Mouse (Mus musculus) forebrain, embryonic 13.5 days (tissue): ENCODE results near the gene Angptl7. TPM values are rescaled to one million over a fixed set of nuclear protein-coding genes. Genes with fewer than 3 reads are reported as not detected.

Source experiments
- ATAC-seq: fragments of 200-750 bp; cut with Nextera tagmentation; 2 replicates; pipeline ENCODE4 v1.8.0; 2017
- H3K27ac ChIP-seq: fragments of 300-500 bp; sonication (generic); 2 replicates; pipeline ENCODE4 v1.5.1; 2015; ENCODE audit warnings: inconsistent platforms, mild to moderate bottlenecking, moderate library complexity
- H3K27me3 ChIP-seq: fragments of 300-500 bp; sonication (generic); 2 replicates; pipeline ENCODE4 v1.6.1; 2015; ENCODE audit warnings: mild to moderate bottlenecking, inconsistent platforms
- H3K36me3 ChIP-seq: fragments of 300-500 bp; sonication (generic); 2 replicates; pipeline ENCODE4 v1.6.1; 2015; ENCODE audit warnings: mild to moderate bottlenecking, inconsistent platforms; ENCODE audit not compliant: poor library complexity, severe bottlenecking
- H3K4me1 ChIP-seq: fragments of 300-500 bp; sonication (generic); 2 replicates; pipeline ENCODE4 v1.6.1; 2015; ENCODE audit warnings: inconsistent platforms
- H3K4me2 ChIP-seq: fragments of 300-500 bp; sonication (generic); 2 replicates; pipeline ENCODE4 v1.6.1; 2015; ENCODE audit warnings: inconsistent platforms, mild to moderate bottlenecking, moderate library complexity
- H3K4me3 ChIP-seq: fragments of 300-500 bp; sonication (generic); 2 replicates; pipeline ENCODE4 v1.5.1; 2015; ENCODE audit warnings: mild to moderate bottlenecking, inconsistent platforms
- H3K9ac ChIP-seq: fragments of 300-500 bp; sonication (generic); 2 replicates; pipeline ENCODE4 v1.6.1; 2015; ENCODE audit warnings: mild to moderate bottlenecking, inconsistent platforms
- H3K9me3 ChIP-seq: fragments of 300-500 bp; sonication (generic); replicated peaks from 2 replicates; pipeline ENCODE4 v1.6.1; 2016; ENCODE audit warnings: inconsistent platforms
- WGBS: fragments of 180-500 bp; shearing (Covaris S2); methylation state at CpG from one replicate; pipeline ENCODE4 v1.1.7; 2015; 5-methylcytosine and 5-hydroxymethylcytosine counted together
- polyA plus RNA-seq: library from polyadenylated mRNA; unstranded; fragments of >200 nt; fragmentation: Nextera tagmentation; extraction: Ambion mirVana; gene quantifications from 2 replicates; pipeline ENCODE4 v1.2.1, GENCODE M21; 2015

The Angptl7 gene
- 0.37 and 0.41 TPM in 2 replicates for polyA plus RNA-seq

- Histone ChIP-seq H3K4me2 (no peak within 1 kb of the TSS), H3K9ac (no peak within 1 kb of the TSS), H3K9me3 (no peaks in the 10 kb centered on the region), H3K36me3 (peaks cover 85% of the 10 kb centered on the region), H3K4me1 (peaks cover 16% of the 10 kb centered on the region), H3K4me3 (no peak within 1 kb of the TSS), H3K27ac (no peak within 1 kb of the TSS), H3K27me3 (no peaks in the 10 kb centered on the region)
- 71% methylated on average over 4 of the region's 4 CpGs for WGBS
- ATAC-seq: no peak
Observed at GRCm38 (mm10) chr4:148500410-148500867, at the start of gene Angptl7. Angptl7 (minus strand) TSS chr4:148500460.

- no peak overlapping the region for H3K27ac ChIP-seq
- 90% methylated on average over 4 of the region's 4 CpGs for WGBS
Observed at GRCm38 (mm10) chr4:148549106-148549505, 48.8 kb upstream of the Angptl7 start.

GRCm38 (mm10) chr4:148535876-148536275 lies 35.6 kb upstream of the Angptl7 start:
- H3K4me1 ChIP-seq: peaks cover 5% of the 10 kb centered on the region; the same call in 1 of the 2 replicates
- H3K9ac ChIP-seq: no peak overlapping the region
- 92% methylated on average over 3 of the region's 3 CpGs for WGBS
- H3K4me2 ChIP-seq: no peak overlapping the region
- H3K27me3 ChIP-seq: no peaks in the 10 kb centered on the region
- no peak overlapping the region for H3K27ac ChIP-seq
- no peaks in the 10 kb centered on the region for H3K9me3 ChIP-seq
- H3K4me3 ChIP-seq: no peak overlapping the region
- peaks cover 99% of the 10 kb centered on the region for H3K36me3 ChIP-seq
- no peak for ATAC-seq

More at GRCm38 (mm10) chr4:148549106-148549505, 48.8 kb upstream of the Angptl7 start:
- no peak for ATAC-seq
- H3K27me3 ChIP-seq: no peaks in the 10 kb centered on the region
- no peak overlapping the region for H3K4me3 ChIP-seq
- H3K36me3 ChIP-seq: peaks cover 96% of the 10 kb centered on the region
- H3K4me2 ChIP-seq: no peak overlapping the region
- no peaks in the 10 kb centered on the region for H3K9me3 ChIP-seq
- H3K9ac ChIP-seq: no peak overlapping the region
- H3K4me1 ChIP-seq: no peaks in the 10 kb centered on the region

- ATAC-seq: peak; percentile 66
Observed at GRCm38 (mm10) chr4:148533613-148534328, 33.5 kb upstream of the Angptl7 start.

GRCm38 (mm10) chr4:148532516-148532915 lies 32.3 kb upstream of the Angptl7 start:
- Histone ChIP-seq H3K4me2 (no peak overlapping the region), H3K4me3 (no peak overlapping the region), H3K4me1 (peaks cover 5% of the 10 kb centered on the region; the same call in 1 of the 2 replicates), H3K36me3 (peaks cover 95% of the 10 kb centered on the region), H3K27ac (no peak overlapping the region), H3K9ac (no peak overlapping the region), H3K27me3 (no peaks in the 10 kb centered on the region), H3K9me3 (no peaks in the 10 kb centered on the region)
- 91% methylated on average over 3 of the region's 3 CpGs for WGBS
- ATAC-seq: no peak

More at GRCm38 (mm10) chr4:148533613-148534328, 33.5 kb upstream of the Angptl7 start:
- Histone ChIP-seq H3K4me2 (no peak overlapping the region), H3K9ac (no peak overlapping the region), H3K4me3 (no peak overlapping the region), H3K36me3 (peaks cover 96% of the 10 kb centered on the region), H3K27ac (no peak overlapping the region), H3K4me1 (peaks cover 5% of the 10 kb centered on the region; the same call in 1 of the 2 replicates), H3K9me3 (no peaks in the 10 kb centered on the region), H3K27me3 (no peaks in the 10 kb centered on the region)
- WGBS: 82% methylated on average over 12 of the region's 12 CpGs

- ATAC-seq: no peak
- Histone ChIP-seq H3K9ac (no peak overlapping the region), H3K9me3 (no peaks in the 10 kb centered on the region), H3K4me1 (peaks cover 5% of the 10 kb centered on the region; the same call in 1 of the 2 replicates), H3K27me3 (no peaks in the 10 kb centered on the region), H3K4me3 (no peak overlapping the region), H3K4me2 (no peak overlapping the region), H3K27ac (no peak overlapping the region), H3K36me3 (peaks cover 95% of the 10 kb centered on the region)
- WGBS: 81% methylated on average over 4 of the region's 4 CpGs
Observed at GRCm38 (mm10) chr4:148531341-148531740, 31.1 kb upstream of the Angptl7 start.

GRCm38 (mm10) chr4:148530778-148531177 lies 30.5 kb upstream of the Angptl7 start:
- ATAC-seq: no peak
- no peak overlapping the region for H3K9ac ChIP-seq
- no peaks in the 10 kb centered on the region for H3K9me3 ChIP-seq
- H3K4me1 ChIP-seq: peaks cover 5% of the 10 kb centered on the region; the same call in 1 of the 2 replicates
- 94% methylated on average over 6 of the region's 6 CpGs for WGBS
- H3K36me3 ChIP-seq: peaks cover 95% of the 10 kb centered on the region
- no peak overlapping the region for H3K27ac ChIP-seq
- H3K27me3 ChIP-seq: no peaks in the 10 kb centered on the region
- H3K4me3 ChIP-seq: no peak overlapping the region
- H3K4me2 ChIP-seq: no peak overlapping the region

- no peaks in the 10 kb centered on the region for H3K9me3 ChIP-seq
- peaks cover 5% of the 10 kb centered on the region; the same call in 1 of the 2 replicates for H3K4me1 ChIP-seq
- no peak overlapping the region for H3K4me2 ChIP-seq
- peaks cover 95% of the 10 kb centered on the region for H3K36me3 ChIP-seq
- WGBS: 96% methylated on average over 5 of the region's 5 CpGs
- no peak overlapping the region for H3K9ac ChIP-seq
- H3K27ac ChIP-seq: no peak overlapping the region
- H3K27me3 ChIP-seq: no peaks in the 10 kb centered on the region
- H3K4me3 ChIP-seq: no peak overlapping the region
- ATAC-seq: no peak
Observed at GRCm38 (mm10) chr4:148530351-148530750, 30.1 kb upstream of the Angptl7 start.

GRCm38 (mm10) chr4:148527158-148527910 lies 27.1 kb upstream of the Angptl7 start:
- no peaks in the 10 kb centered on the region for H3K4me1 ChIP-seq
- H3K36me3 ChIP-seq: peaks cover 96% of the 10 kb centered on the region
- ATAC-seq: no peak
- H3K27ac ChIP-seq: no peak overlapping the region
- H3K9me3 ChIP-seq: no peaks in the 10 kb centered on the region
- no peak overlapping the region for H3K4me3 ChIP-seq
- 91% methylated on average over 10 of the region's 10 CpGs for WGBS
- H3K4me2 ChIP-seq: no peak overlapping the region
- no peak overlapping the region for H3K9ac ChIP-seq
- H3K27me3 ChIP-seq: no peaks in the 10 kb centered on the region

- Histone ChIP-seq H3K4me1 (peaks cover 3% of the 10 kb centered on the region), H3K4me2 (no peak overlapping the region), H3K4me3 (no peak overlapping the region), H3K27ac (no peak overlapping the region), H3K9ac (no peak overlapping the region), H3K27me3 (no peaks in the 10 kb centered on the region), H3K36me3 (peaks cover 91% of the 10 kb centered on the region), H3K9me3 (no peaks in the 10 kb centered on the region)
- ATAC-seq: no peak
- 91% methylated on average over 7 of the region's 7 CpGs for WGBS
Observed at GRCm38 (mm10) chr4:148523538-148523937, 23.3 kb upstream of the Angptl7 start.

- H3K4me1 ChIP-seq: peaks cover 16% of the 10 kb centered on the region
- 0 out of 2 replicates have a peak overlapping the region, but pooled peaks have one; percentile 26 for H3K9ac ChIP-seq
- ATAC-seq: no peak
- peaks cover 87% of the 10 kb centered on the region for H3K36me3 ChIP-seq
- H3K4me3 ChIP-seq: no peak overlapping the region
- no peak overlapping the region for H3K4me2 ChIP-seq
- H3K9me3 ChIP-seq: no peaks in the 10 kb centered on the region
- H3K27ac ChIP-seq: peak overlapping the region; percentile 58
- H3K27me3 ChIP-seq: no peaks in the 10 kb centered on the region
- WGBS: 8% methylated on average over 5 of the region's 5 CpGs
Observed at GRCm38 (mm10) chr4:148518235-148518795, 18.1 kb upstream of the Angptl7 start.

GRCm38 (mm10) chr4:148517809-148518208 lies 17.5 kb upstream of the Angptl7 start:
- no peak for ATAC-seq
- Histone ChIP-seq H3K4me2 (no peak overlapping the region), H3K27ac (peak overlapping the region; percentile 58), H3K36me3 (peaks cover 87% of the 10 kb centered on the region), H3K9ac (0 out of 2 replicates have a peak overlapping the region, but pooled peaks have one; percentile 26), H3K4me3 (no peak overlapping the region), H3K4me1 (peaks cover 16% of the 10 kb centered on the region), H3K9me3 (no peaks in the 10 kb centered on the region), H3K27me3 (no peaks in the 10 kb centered on the region)
- 29% methylated on average over 4 of the region's 4 CpGs for WGBS
